Mouse (Mus musculus): ENCODE measurements at regions not wholly inside any gene's neighbourhood (a gene's known extent, or its start where the extent isn't known, plus 50 kb on each side); places are given as distances from the start of the nearest gene placed in this dataset.

DNA sequence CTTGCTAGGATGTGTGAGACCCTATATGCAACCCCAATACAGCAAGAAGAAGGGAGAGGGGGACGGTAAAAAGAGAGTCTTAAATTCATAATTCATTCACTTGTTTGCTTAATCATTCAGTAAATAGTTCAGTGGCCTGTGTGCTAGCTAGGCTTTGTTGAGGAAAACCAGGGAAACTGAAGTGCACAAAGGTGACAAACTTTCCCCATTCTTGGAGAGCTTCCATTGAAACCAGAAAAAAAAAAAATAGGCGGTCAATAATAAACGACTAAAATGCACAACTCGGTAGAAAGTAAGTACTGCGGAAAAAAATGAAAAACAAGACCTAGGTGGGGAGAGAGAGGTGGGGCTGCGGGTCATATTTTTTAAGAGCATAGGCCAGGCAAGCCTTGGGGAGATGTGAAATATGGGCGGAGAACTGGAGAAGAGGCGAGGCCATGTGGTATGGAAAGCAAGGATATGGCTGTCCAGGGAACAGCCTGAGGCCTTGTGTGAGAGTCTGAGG lies 72.3 kb upstream of the Hes1 start:
- TF ChIP-seq CTCF (conservative IDR thresholded peaks at IDR 0.05 in 1 of 2, IDR thresholded peaks at IDR 0.05 in 1 of 2; ENCODE audit: low read depth in 2 of 2, low read length in 2 of 2) (no peak), USF1 (IDR thresholded peaks at IDR 0.05; ENCODE audit: low read depth, low read length) (no peak), MAX (IDR thresholded peaks at IDR 0.05; ENCODE audit: low read length) (no peak), CHD1 (IDR thresholded peaks at IDR 0.05; ENCODE audit: low read depth, low read length) (no peak), KAT2A (IDR thresholded peaks at IDR 0.05; ENCODE audit: insufficient replicate concordance, low read length) (no peak), POLR2A (IDR thresholded peaks at IDR 0.05; ENCODE audit: low read depth, low read length) (no peak), ELF1 (IDR thresholded peaks at IDR 0.05; ENCODE audit: low read depth, low read length) (no peak)

Data from CH12.LX (cell line).